Mouse (Mus musculus) left cerebral cortex, postnatal 36 days (tissue): ENCODE results near the gene Eif5. TPM values are rescaled to one million over a fixed set of nuclear protein-coding genes. Genes with fewer than 3 reads are reported as not detected.

Experiments used
- total RNA-seq, 2 experiments: library from RNA; stranded (reverse); gene quantifications; 2 replicates each; pipeline ENCODE4 v1.2.3; 2021

Gene Eif5
- total RNA-seq, 2 experiments from 2014 or later, result 273 to 278 TPM

Other genes with a start within 250 kb of the Eif5 start
- gene Cdc42bpb, start 160.3 kb upstream of the Eif5 start, total RNA-seq, result 100 to 1,000 TPM; 146 to 152 TPM
- gene Lbhd2, start 131.2 kb upstream of the Eif5 start, total RNA-seq, result 1 to 10 TPM; 1.2 to 1.9 TPM
- gene Exoc3l4, start 121.0 kb upstream of the Eif5 start, total RNA-seq, result 1 to 10 TPM; 1.1 to 1.4 TPM
- 1 to 10 TPM in 1 of 2 experiments, under 1 TPM in 1; 0.77 to 1.2 TPM for gene Tnfaip2, start 95.5 kb upstream of the Eif5 start, total RNA-seq
- 1 to 10 TPM; 4.0 to 4.5 TPM for gene Gm266, start 52.2 kb upstream of the Eif5 start, total RNA-seq
- gene Mark3, start 36.5 kb downstream of the Eif5 start, total RNA-seq, result 100 to 1,000 TPM in 1 of 2 experiments, 10 to 100 TPM in 1; 97.1 to 114 TPM
- 1,000 to 10,000 TPM; 1,681 to 2,044 TPM for gene Ckb, start 134.3 kb downstream of the Eif5 start, total RNA-seq
- gene Trmt61a, start 140.1 kb downstream of the Eif5 start, total RNA-seq, result 10 to 100 TPM; 16.9 to 22.0 TPM
- gene Bag5, start 175.2 kb downstream of the Eif5 start, total RNA-seq, result 10 to 100 TPM; 57.0 to 57.8 TPM
- 10 to 100 TPM; 39.8 to 41.6 TPM for gene Apopt1, start 175.2 kb downstream of the Eif5 start, total RNA-seq
- 100 to 1,000 TPM; 783 to 837 TPM for gene Klc1, start 220.8 kb downstream of the Eif5 start, total RNA-seq